Mouse (Mus musculus): ENCODE results near the gene Nacad. TPM values are rescaled to one million over a fixed set of nuclear protein-coding genes. Genes with fewer than 3 reads are reported as not detected.

Gene Nacad
- polyA plus RNA-seq, 1 experiment = 134 TPM

DNA sequence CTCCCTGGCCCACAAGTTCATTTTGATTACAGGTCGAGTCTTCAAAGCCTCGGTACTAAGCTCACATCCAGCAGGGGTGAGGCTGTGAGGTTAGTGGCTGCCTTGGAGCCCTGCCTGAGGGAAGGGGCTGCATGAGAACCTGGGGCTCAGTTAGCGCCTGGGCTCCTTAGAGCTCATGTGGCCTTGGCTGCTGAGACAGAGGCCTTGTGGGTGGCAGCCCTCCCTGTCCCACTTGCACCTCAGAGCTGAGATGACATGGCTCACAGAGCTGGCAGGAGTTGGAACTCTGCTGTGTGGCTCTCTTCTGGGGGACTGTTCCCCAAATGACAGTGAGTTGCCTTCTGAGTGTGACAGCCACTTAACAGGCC is 36.5 kb downstream of the Nacad start:
- DNase-seq (ENCODE audit: low read depth) = no peak
- no peak for TF ChIP-seq POLR2A (IDR thresholded peaks at IDR 0.05; ENCODE audit: borderline replicate concordance, extremely low read depth, insufficient read depth, insufficient read length, poor library complexity, severe bottlenecking)
- no peak for TF ChIP-seq CTCF (IDR thresholded peaks at IDR 0.05; ENCODE audit: borderline replicate concordance, extremely low read depth, insufficient read depth, insufficient read length)

DNA sequence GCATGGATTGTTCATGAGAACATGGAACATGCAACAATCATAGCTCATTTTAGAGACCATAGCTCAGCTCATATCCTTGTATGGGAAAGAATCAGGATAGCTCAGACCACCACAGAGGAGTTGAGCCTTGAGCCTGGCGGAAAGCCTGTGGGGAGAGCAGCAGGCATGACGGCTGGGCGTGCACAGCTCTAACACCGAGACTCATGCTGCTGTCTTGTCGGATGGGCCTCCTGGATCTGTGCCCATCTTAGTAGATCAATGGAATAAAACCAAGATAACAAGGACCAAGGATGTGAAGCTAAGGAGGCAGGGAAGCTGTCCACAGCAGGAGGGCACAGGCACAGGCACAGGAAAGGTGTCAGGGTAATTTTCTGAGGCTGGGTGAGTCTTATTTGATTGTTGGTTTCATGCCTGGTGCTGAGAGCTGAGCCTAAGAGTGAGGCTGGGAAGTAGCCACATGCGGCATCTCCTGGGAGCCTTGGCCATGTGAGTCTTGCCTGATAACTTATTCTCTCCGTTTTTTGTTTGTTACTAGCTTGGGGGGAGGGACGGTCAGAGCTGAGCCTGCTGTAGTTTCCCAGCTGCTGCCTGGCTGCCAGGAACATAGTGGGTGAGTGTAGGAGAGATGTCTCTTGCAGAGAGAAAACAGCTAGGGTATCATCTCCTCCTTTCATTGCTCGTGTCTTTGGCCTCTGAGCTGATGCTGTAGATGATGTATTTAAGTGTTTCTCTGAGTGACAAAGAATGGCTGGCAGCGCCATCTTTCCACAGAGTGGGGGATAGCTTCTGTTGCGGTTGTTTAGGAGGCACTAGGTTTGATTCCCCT is 37.1 kb downstream of the Nacad start:
- DNase-seq (ENCODE audit: low read depth) = peak; percentile 64
- TF ChIP-seq POLR2A (IDR thresholded peaks at IDR 0.05; ENCODE audit: borderline replicate concordance, extremely low read depth, insufficient read depth, insufficient read length, poor library complexity, severe bottlenecking) (no peak), CTCF (IDR thresholded peaks at IDR 0.05; ENCODE audit: borderline replicate concordance, extremely low read depth, insufficient read depth, insufficient read length) (peak; percentile 39; the same call in 1 of the 2 replicates)

DNA sequence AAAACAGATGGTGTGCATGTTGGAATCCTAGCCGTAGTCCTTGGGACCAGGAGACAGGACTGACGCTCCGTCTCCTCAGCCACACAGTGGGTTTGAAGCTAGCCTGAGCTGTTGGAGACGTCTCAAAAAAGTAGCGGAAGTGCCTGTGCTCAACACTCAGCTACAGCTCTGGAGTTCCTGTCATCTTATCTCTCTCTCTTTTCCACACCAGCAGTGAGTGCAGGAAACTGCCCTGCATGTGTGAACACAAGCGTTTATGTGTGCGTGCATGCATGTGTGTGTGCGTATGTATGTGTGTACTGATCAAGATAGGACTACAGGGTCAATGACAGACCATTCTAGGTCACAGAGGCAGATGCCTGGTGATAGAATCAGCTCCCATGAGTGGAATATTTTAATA is 37.9 kb downstream of the Nacad start:
- TF ChIP-seq CTCF (IDR thresholded peaks at IDR 0.05; ENCODE audit: borderline replicate concordance, extremely low read depth, insufficient read depth, insufficient read length) = no peak
- no peak for TF ChIP-seq POLR2A (IDR thresholded peaks at IDR 0.05; ENCODE audit: borderline replicate concordance, extremely low read depth, insufficient read depth, insufficient read length, poor library complexity, severe bottlenecking)
- peak; percentile 17 for DNase-seq (ENCODE audit: low read depth)

DNA sequence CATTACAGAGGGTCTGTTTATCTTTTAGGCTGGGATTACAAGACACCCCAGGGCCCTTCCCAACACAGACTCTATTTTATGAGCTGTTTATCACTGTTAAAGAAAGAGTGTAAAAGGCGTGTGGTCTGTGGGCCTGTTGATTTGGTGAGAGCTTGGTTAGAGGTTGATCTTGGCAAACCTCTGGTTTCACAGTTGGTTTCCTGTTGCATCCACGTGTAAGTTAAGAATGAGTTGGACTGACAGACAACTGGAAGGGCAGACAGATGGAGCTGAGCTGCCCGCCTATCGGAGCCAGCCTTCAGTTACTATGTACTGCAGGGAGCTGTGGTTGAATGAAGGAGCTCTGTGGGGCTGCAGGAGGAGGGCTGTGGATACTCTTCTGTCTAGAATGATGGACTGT is 39.4 kb downstream of the Nacad start:
- TF ChIP-seq POLR2A (IDR thresholded peaks at IDR 0.05; ENCODE audit: borderline replicate concordance, extremely low read depth, insufficient read depth, insufficient read length, poor library complexity, severe bottlenecking) (no peak), CTCF (IDR thresholded peaks at IDR 0.05; ENCODE audit: borderline replicate concordance, extremely low read depth, insufficient read depth, insufficient read length) (no peak)
- DNase-seq (ENCODE audit: low read depth) = no peak

DNA sequence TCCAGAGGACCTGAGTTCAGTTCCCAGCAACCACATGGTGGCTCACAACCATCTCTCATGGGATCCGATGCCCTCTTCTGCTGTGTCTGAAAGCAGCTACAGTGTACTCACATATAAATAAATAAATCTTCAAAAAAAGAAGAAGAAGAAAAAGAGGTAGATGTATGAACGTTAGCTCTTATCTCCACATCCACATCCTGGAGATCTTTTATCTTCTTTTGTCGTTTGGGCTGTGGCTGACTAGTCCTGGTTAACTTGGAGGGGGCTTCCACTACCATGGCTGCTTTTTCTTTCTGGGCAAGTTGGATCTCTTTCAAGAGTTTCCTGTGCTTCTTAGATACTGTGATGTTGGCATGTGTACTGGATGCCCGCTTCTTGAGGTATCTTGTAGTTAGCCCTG is 42.7 kb downstream of the Nacad start:
- TF ChIP-seq POLR2A (IDR thresholded peaks at IDR 0.05; ENCODE audit: borderline replicate concordance, extremely low read depth, insufficient read depth, insufficient read length, poor library complexity, severe bottlenecking) = no peak
- TF ChIP-seq CTCF (IDR thresholded peaks at IDR 0.05; ENCODE audit: borderline replicate concordance, extremely low read depth, insufficient read depth, insufficient read length) = no peak
- no peak for DNase-seq (ENCODE audit: low read depth)

DNA sequence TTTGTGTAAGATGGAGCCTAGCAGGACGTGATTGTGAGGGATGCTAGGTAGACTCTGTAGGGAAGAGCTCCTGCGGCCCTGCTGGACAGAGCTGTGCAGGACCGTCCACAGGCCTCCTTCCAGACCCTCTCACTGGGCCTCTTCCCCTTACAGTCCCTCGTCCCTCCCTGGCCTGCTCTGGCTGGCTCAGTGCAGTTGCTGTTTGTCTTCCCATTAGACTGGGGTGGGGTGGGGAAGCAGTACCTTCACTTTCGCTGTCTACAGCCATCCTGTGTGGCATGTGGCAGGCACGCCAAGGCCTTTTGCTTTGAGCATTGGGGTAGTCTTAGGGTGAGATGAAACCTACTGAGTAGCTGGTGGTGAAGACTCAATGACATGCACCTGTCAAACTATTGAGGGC is 43.5 kb downstream of the Nacad start:
- TF ChIP-seq CTCF (IDR thresholded peaks at IDR 0.05; ENCODE audit: borderline replicate concordance, extremely low read depth, insufficient read depth, insufficient read length) (no peak), POLR2A (IDR thresholded peaks at IDR 0.05; ENCODE audit: borderline replicate concordance, extremely low read depth, insufficient read depth, insufficient read length, poor library complexity, severe bottlenecking) (no peak)
- DNase-seq (ENCODE audit: low read depth) = no peak

DNA sequence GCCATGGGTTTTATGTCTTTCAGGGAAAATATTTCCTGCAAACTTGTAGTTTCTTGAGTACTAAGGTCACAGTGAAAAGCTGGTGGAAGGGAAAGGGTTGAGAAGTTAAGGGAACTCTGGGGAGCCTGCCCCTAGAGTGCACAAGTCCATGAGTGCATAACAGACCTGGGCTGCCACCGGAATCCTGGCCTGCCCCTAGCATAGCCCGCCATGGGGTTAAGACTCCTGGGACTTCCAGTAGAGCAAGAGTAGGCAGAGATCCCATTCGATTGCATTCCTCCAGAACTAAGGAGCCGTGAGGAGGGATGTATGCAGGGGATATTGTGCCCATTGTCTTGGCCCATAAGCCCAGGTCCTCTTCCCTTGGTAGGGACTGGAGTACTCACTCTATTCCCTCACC is 44.4 kb downstream of the Nacad start:
- TF ChIP-seq CTCF (IDR thresholded peaks at IDR 0.05; ENCODE audit: borderline replicate concordance, extremely low read depth, insufficient read depth, insufficient read length) = no peak
- no peak for DNase-seq (ENCODE audit: low read depth)

DNA sequence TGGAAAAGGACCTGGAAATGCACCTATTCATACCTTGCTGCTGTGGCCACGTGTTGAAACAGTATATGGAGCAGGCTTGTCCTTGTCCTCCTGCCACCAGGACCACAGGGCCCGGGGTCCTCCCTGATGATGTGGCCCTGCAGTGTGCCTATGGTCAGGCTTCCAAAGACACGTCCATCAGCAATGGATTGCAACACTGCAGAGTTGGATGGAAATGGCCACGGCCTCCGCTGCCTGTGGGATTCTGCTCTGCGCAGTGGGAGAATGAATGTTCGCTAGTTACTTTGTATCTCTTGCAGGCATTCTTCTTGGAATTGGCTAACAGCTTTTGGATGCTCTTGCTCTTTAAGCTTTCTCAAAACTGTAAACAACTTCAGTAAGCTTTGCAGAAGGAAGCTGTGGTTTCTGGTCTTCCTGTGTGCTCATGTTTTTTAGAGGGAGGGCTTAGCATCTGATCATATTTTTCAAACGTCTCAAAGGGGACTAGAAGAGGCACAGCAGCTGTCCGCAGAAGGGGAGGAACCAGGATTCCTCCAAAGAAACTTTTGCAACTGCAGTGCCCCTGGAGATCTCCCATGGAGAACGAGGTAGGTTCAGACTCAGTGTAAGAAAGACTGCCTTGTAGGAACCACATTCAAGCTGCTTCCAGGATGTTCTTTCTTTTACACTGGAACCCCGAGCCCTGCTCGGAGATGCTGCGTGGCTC is 45.0 kb downstream of the Nacad start:
- DNase-seq (ENCODE audit: low read depth) = no peak
- no peak for TF ChIP-seq POLR2A (IDR thresholded peaks at IDR 0.05; ENCODE audit: borderline replicate concordance, extremely low read depth, insufficient read depth, insufficient read length, poor library complexity, severe bottlenecking)
- no peak for TF ChIP-seq CTCF (IDR thresholded peaks at IDR 0.05; ENCODE audit: borderline replicate concordance, extremely low read depth, insufficient read depth, insufficient read length)

DNA sequence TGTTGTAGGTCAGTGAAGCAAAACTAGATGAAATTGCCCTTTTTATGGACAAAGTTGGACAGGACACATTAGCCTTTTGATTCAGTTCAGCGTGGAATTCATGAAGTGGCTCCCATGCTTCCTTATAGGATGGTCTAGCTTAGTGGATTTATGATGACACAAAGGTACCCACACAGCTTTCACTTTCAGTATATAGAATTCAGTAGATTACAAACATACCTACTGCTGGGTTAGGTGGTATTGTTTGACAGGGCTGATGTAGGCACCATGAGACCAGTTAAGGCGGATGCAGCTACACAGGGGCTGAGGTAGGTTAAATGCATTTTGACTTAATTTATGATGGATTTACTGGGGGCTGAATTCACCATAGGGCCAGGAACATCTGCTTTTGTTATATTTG is 45.9 kb downstream of the Nacad start:
- no peak for DNase-seq (ENCODE audit: low read depth)
- no peak for TF ChIP-seq CTCF (IDR thresholded peaks at IDR 0.05; ENCODE audit: borderline replicate concordance, extremely low read depth, insufficient read depth, insufficient read length)
- no peak for TF ChIP-seq POLR2A (IDR thresholded peaks at IDR 0.05; ENCODE audit: borderline replicate concordance, extremely low read depth, insufficient read depth, insufficient read length, poor library complexity, severe bottlenecking)

DNA sequence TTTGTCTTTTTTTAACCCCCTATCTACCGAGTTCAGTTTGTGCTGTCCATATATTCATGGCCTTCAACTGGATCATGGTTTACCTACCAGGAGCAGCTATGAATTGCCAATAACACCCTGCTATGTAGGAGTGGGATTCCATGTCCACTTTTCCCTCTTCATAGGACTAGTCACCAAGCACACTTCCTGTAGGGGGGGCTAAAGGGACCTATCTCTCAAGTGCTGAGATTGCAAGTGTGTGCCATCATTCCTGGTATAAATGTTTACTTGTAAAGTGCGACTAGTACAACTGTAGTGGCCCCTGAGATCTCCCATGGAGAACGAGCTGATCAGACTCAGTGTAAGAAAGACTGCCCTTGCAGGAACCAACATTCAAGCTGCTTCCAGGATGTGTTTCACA is 47.6 kb downstream of the Nacad start:
- no peak for DNase-seq (ENCODE audit: low read depth)
- TF ChIP-seq POLR2A (IDR thresholded peaks at IDR 0.05; ENCODE audit: borderline replicate concordance, extremely low read depth, insufficient read depth, insufficient read length, poor library complexity, severe bottlenecking) (no peak), CTCF (IDR thresholded peaks at IDR 0.05; ENCODE audit: borderline replicate concordance, extremely low read depth, insufficient read depth, insufficient read length) (no peak)

DNA sequence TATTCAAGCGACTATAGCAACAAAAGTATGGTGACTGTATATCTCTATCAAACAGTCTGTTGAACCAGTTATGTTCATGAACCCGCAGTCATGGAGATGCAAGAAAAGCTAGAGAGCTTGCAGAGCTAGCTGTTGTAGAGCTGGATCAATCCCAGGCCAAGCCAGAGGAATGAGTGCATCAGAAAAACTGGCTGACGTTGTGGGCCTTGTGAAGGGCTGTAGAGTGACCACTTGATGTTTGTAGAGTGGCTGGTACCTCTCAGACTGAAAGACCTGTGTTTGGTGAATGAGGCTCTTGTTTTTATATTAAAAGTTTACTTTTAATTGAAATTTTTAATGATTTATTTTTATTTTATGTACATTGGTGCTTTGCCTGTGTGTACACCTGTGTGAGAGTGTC is 55.7 kb downstream of the Nacad start:
- no peak for DNase-seq (ENCODE audit: low read depth)
- TF ChIP-seq POLR2A (IDR thresholded peaks at IDR 0.05; ENCODE audit: borderline replicate concordance, extremely low read depth, insufficient read depth, insufficient read length, poor library complexity, severe bottlenecking) (no peak), CTCF (IDR thresholded peaks at IDR 0.05; ENCODE audit: borderline replicate concordance, extremely low read depth, insufficient read depth, insufficient read length) (no peak)

DNA sequence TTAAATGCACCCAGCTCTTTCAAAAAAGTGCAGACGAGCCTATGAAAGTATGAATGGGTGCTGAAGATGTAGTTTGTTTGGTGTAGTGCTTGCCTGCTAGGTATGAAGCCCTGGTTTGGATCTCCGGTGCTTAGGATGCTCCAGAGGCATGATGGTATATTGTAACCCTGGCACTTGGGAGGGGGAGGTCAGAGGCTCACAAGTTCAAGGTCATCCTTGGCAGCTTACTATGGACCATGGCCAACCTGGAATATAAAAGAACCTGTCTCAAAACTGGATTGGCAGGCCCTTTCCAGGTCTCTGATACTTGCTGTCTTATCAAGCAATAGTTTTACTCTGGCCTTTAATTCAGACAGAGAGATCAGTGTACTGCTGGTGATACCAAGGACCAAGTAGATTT is 56.1 kb downstream of the Nacad start:
- TF ChIP-seq CTCF (IDR thresholded peaks at IDR 0.05; ENCODE audit: borderline replicate concordance, extremely low read depth, insufficient read depth, insufficient read length) = no peak
- no peak for TF ChIP-seq POLR2A (IDR thresholded peaks at IDR 0.05; ENCODE audit: borderline replicate concordance, extremely low read depth, insufficient read depth, insufficient read length, poor library complexity, severe bottlenecking)
- no peak for DNase-seq (ENCODE audit: low read depth)

Other genes with a start within 250 kb of the Nacad start
- gene Zmiz2, start 217.0 kb downstream of the Nacad start, polyA plus RNA-seq (2012; rRNA removed) = 65.3 and 153 TPM in 2 replicates
- gene Ppia, start 190.6 kb downstream of the Nacad start, polyA plus RNA-seq (2012; rRNA removed) = 2,174 and 2,845 TPM in 2 replicates
- gene H2afv, start 161.6 kb downstream of the Nacad start, polyA plus RNA-seq (2012; rRNA removed) = 207 and 320 TPM in 2 replicates
- gene Purb, start 130.1 kb downstream of the Nacad start, polyA plus RNA-seq (2012; rRNA removed) = 8.8 and 12.8 TPM in 2 replicates
- 0.56 and 0.79 TPM in 2 replicates for gene Myo1g, start 85.1 kb downstream of the Nacad start, polyA plus RNA-seq (2012; rRNA removed)
- gene Ccm2, start 59.2 kb downstream of the Nacad start, polyA plus RNA-seq (2012; rRNA removed) = 91.9 and 113 TPM in 2 replicates
- 86.0 and 103 TPM in 2 replicates for gene Tbrg4, start 20.0 kb upstream of the Nacad start, polyA plus RNA-seq (2012; rRNA removed)
- gene Wap, start 32.6 kb upstream of the Nacad start, polyA plus RNA-seq (2012; rRNA removed) = not detected in 2 replicates
- gene Ramp3, start 52.5 kb upstream of the Nacad start, polyA plus RNA-seq (2012; rRNA removed) = 8.6 and 12.1 TPM in 2 replicates
- gene Gm11983, start 231.6 kb upstream of the Nacad start, polyA plus RNA-seq (2012; rRNA removed) = not detected in 2 replicates

All from brain, embryonic 14.5 days (tissue).